Mouse (Mus musculus) kidney, adult 2 months (tissue): ENCODE measurements around the gene Rasgrp3. TPM values are rescaled to one million over a fixed set of nuclear protein-coding genes. Genes with fewer than 3 reads are reported as not detected.
"Not testable (repeated sequence)": the region's sequence is repeated elsewhere in the genome, so short reads cannot be mapped to it uniquely, and the experiment has no call there.

ENCODE experiments used
- DNase-seq: peaks from one replicate; pipeline ENCODE4 v3.0.0; 2021
- H3K27ac ChIP-seq: fragments of 200-500 bp; 2 replicates; pipeline ENCODE4 v1.5.1; 2012; ENCODE audit warnings: low read depth, low read length, control low read depth, inconsistent platforms; ENCODE audit not compliant: insufficient read depth
- H3K27me3 ChIP-seq: fragments of 200-500 bp; replicated peaks from 2 replicates; pipeline ENCODE4 v1.6.1; 2012; ENCODE audit warnings: mild to moderate bottlenecking, moderate library complexity, low read length, inconsistent platforms; ENCODE audit not compliant: control insufficient read depth, insufficient read depth
- H3K36me3 ChIP-seq: fragments of 200-500 bp; 2 replicates; pipeline ENCODE4 v1.6.1; 2012; ENCODE audit warnings: mild to moderate bottlenecking, moderate library complexity, low read length, inconsistent platforms; ENCODE audit not compliant: control insufficient read depth, insufficient read depth
- H3K4me1 ChIP-seq: fragments of 200-500 bp; 2 replicates; pipeline ENCODE4 v1.6.1; 2011; ENCODE audit warnings: low read length; ENCODE audit not compliant: control insufficient read depth, insufficient read depth
- H3K4me3 ChIP-seq: fragments of 200-500 bp; 2 replicates; pipeline ENCODE4 v1.5.1; 2011; ENCODE audit warnings: mild to moderate bottlenecking, low read depth, low read length, control low read depth; ENCODE audit not compliant: insufficient read depth
- CTCF ChIP-seq: fragments of 200-500 bp; conservative IDR thresholded peaks from 2 replicates; pipeline ENCODE4 v1.5.1; 2011; ENCODE audit warnings: low read depth, mild to moderate bottlenecking, control low read depth, low read length, moderate library complexity, mixed read lengths; ENCODE audit not compliant: insufficient read depth, insufficient read length
- POLR2A ChIP-seq: fragments of 200-500 bp; IDR thresholded peaks from one replicate; pipeline ENCODE4 v1.6.1; 2011; ENCODE audit warnings: low read depth, low read length, control low read depth
- WGBS: fragments of 180-500 bp; shearing (Covaris S2); methylation state at CpG from one replicate; pipeline ENCODE4 v1.1.7; 2018; 5-methylcytosine and 5-hydroxymethylcytosine counted together
- polyA plus RNA-seq: library from polyadenylated mRNA; depleted of rRNA; stranded (reverse); fragments of >200 nt; gene quantifications from 2 replicates; pipeline ENCODE4 v1.2.3, GENCODE M21; 2012

The Rasgrp3 gene
- polyA plus RNA-seq, 1 experiment: 9.2 TPM

- H3K27me3 ChIP-seq: no peaks in the 10 kb centered on the region
- DNase-seq: no peak
- WGBS: 92% methylated on average over 6 of the region's 6 CpGs
- no peaks in the 10 kb centered on the region for H3K36me3 ChIP-seq
- no peak overlapping the region for H3K4me3 ChIP-seq
- no peak overlapping the region for H3K27ac ChIP-seq
- H3K4me1 ChIP-seq: peaks cover 6% of the 10 kb centered on the region; the same call in 1 of the 2 replicates
- TF ChIP-seq POLR2A: no peak
- TF ChIP-seq CTCF: peak; percentile 49
Observed at GRCm38 (mm10) chr17:75460621-75461020, 24.9 kb downstream of the Rasgrp3 start.

GRCm38 (mm10) chr17:75461771-75462170 lies 26.1 kb downstream of the Rasgrp3 start:
- WGBS: 92% methylated on average over 1 of the region's 1 CpGs
- H3K27ac ChIP-seq: no peak overlapping the region
- TF ChIP-seq CTCF: no peak
- H3K27me3 ChIP-seq: no peaks in the 10 kb centered on the region
- no peaks in the 10 kb centered on the region for H3K36me3 ChIP-seq
- no peak overlapping the region for H3K4me3 ChIP-seq
- H3K4me1 ChIP-seq: peaks cover 6% of the 10 kb centered on the region; the same call in 1 of the 2 replicates
- no peak for DNase-seq

- not testable (repeated sequence) for H3K4me1 ChIP-seq, H3K36me3 ChIP-seq, H3K4me3 ChIP-seq, H3K27ac ChIP-seq, DNase-seq, H3K27me3 ChIP-seq
- WGBS: 84% methylated on average over 1 of the region's 1 CpGs
Observed at GRCm38 (mm10) chr17:75463223-75463622, 27.5 kb downstream of the Rasgrp3 start.

GRCm38 (mm10) chr17:75463645-75464044 lies 27.9 kb downstream of the Rasgrp3 start:
- H3K27me3 ChIP-seq: no peaks in the 10 kb centered on the region
- no peak overlapping the region for H3K4me3 ChIP-seq
- peak; percentile 18 for DNase-seq
- H3K4me1 ChIP-seq: peaks cover 6% of the 10 kb centered on the region; the same call in 1 of the 2 replicates
- WGBS: 68% methylated on average over 2 of the region's 2 CpGs
- no peak for TF ChIP-seq POLR2A
- no peak for TF ChIP-seq CTCF
- no peak overlapping the region for H3K27ac ChIP-seq
- no peaks in the 10 kb centered on the region for H3K36me3 ChIP-seq

- Histone ChIP-seq H3K27me3 (no peaks in the 10 kb centered on the region), H3K4me3 (no peak overlapping the region), H3K4me1 (peaks cover 6% of the 10 kb centered on the region; the same call in 1 of the 2 replicates), H3K36me3 (no peaks in the 10 kb centered on the region), H3K27ac (no peak overlapping the region)
- DNase-seq: no peak
- no peak for TF ChIP-seq CTCF
- TF ChIP-seq POLR2A: no peak
- 28% methylated on average over 9 of the region's 9 CpGs for WGBS
Observed at GRCm38 (mm10) chr17:75464331-75464982, 28.8 kb downstream of the Rasgrp3 start.

GRCm38 (mm10) chr17:75464983-75465634 lies 29.4 kb downstream of the Rasgrp3 start:
- Histone ChIP-seq H3K36me3 (no peaks in the 10 kb centered on the region), H3K27ac (no peak overlapping the region), H3K4me1 (peaks cover 6% of the 10 kb centered on the region; the same call in 1 of the 2 replicates), H3K27me3 (no peaks in the 10 kb centered on the region), H3K4me3 (peak overlapping the region; percentile 4; the same call in 1 of the 2 replicates)
- WGBS: 9% methylated on average over 15 of the region's 15 CpGs
- TF ChIP-seq POLR2A (no peak), CTCF (no peak)
- peak; percentile 83 for DNase-seq

- Histone ChIP-seq H3K4me1 (peaks cover 6% of the 10 kb centered on the region; the same call in 1 of the 2 replicates), H3K36me3 (no peaks in the 10 kb centered on the region), H3K27ac (no peak overlapping the region), H3K27me3 (no peaks in the 10 kb centered on the region), H3K4me3 (no peak overlapping the region)
- no peak for DNase-seq
- TF ChIP-seq CTCF: no peak
- no peak for TF ChIP-seq POLR2A
- 45% methylated on average over 14 of the region's 14 CpGs for WGBS
Observed at GRCm38 (mm10) chr17:75465635-75465997, 29.9 kb downstream of the Rasgrp3 start.
